Mouse (Mus musculus): ENCODE results near the gene Enpep. TPM values are rescaled to one million over a fixed set of nuclear protein-coding genes. Genes with fewer than 3 reads are reported as not detected.

Enpep gene
- polyA plus RNA-seq, 1 experiment: 0.14 TPM

DNA sequence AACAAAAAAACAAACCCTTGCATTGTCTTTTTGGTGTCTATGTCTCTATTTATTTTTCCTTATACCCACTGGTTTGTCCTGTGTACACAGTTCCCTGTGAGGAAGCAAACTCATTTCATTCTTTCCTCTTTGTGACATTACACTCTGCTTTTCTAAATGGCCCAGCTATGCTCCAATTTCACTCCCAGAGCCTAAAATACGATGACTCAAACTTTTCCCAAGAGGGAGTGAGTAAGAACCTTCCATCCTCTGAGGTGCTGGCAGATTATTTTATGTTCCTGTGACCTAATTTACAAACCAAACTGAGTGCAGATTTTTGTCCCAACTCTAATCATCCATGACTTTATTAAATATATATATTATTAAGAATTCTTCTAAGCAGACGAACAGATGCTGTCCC, 19.3 kb downstream of the Enpep start:
- Histone ChIP-seq H3K4me3 (ENCODE audit: control insufficient read depth, low read depth, low read length) (no peak overlapping the region), H3K27ac (ENCODE audit: control insufficient read depth, insufficient read depth, low read depth, low read length) (no peak overlapping the region), H3K36me3 (ENCODE audit: control insufficient read depth, insufficient read depth, low read length) (no peaks in the 10 kb centered on the region), H3K27me3 (ENCODE audit: control insufficient read depth, insufficient read depth, low read length) (no peaks in the 10 kb centered on the region), H3K4me1 (ENCODE audit: control insufficient read depth, insufficient read depth, low read length) (no peaks in the 10 kb centered on the region)
- TF ChIP-seq POLR2A (IDR thresholded peaks at IDR 0.05; ENCODE audit: control insufficient read depth, low read depth, low read length): no peak
- TF ChIP-seq CTCF (IDR thresholded peaks at IDR 0.05; ENCODE audit: control insufficient read depth, insufficient read depth, insufficient replicate concordance, low read depth, low read length): no peak

DNA sequence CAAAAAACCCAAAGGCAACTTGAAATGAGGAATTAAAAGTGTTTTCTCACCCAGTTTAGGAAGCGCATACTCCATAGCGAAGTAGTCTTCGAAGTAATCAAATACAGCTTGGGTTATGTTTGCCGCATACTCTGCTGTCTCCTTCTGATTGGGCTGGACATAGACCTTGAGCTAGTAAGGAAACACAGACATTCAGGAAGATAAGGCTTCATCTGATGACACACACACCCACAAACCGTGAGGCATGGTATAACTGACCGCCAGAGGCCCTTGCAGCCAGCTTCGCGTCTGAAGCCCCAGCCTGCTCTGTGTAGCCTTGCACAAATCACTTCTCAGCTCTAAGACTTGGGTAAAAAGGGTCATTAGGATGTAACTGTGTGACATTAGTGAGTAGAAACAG, 20.0 kb downstream of the Enpep start:
- H3K27me3 ChIP-seq (ENCODE audit: control insufficient read depth, insufficient read depth, low read length): no peaks in the 10 kb centered on the region
- TF ChIP-seq CTCF (IDR thresholded peaks at IDR 0.05; ENCODE audit: control insufficient read depth, insufficient read depth, insufficient replicate concordance, low read depth, low read length): no peak
- H3K36me3 ChIP-seq (ENCODE audit: control insufficient read depth, insufficient read depth, low read length): no peaks in the 10 kb centered on the region
- no peaks in the 10 kb centered on the region for H3K4me1 ChIP-seq (ENCODE audit: control insufficient read depth, insufficient read depth, low read length)
- no peak overlapping the region for H3K27ac ChIP-seq (ENCODE audit: control insufficient read depth, insufficient read depth, low read depth, low read length)
- no peak overlapping the region for H3K4me3 ChIP-seq (ENCODE audit: control insufficient read depth, low read depth, low read length)

DNA sequence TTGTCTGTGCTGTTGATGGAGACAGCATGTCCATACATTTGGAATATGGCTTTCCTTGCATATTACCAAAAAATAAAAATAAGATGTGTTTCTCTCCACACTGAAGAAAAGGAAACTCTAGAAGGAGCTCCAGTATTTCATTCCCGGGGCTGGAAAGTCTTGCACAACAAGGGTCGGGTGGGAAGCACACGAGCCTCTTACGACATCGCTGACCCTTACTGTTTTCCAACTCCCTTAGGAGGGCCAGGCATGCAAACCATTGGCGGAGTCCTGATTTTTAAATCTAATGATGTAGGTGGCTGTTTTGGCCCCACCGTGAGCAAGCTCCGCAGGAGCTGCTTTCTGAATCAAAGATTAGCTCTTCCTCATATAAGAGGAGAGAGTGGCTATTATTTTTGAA, 20.6 kb downstream of the Enpep start:
- no peaks in the 10 kb centered on the region for H3K36me3 ChIP-seq (ENCODE audit: control insufficient read depth, insufficient read depth, low read length)
- H3K27ac ChIP-seq (ENCODE audit: control insufficient read depth, insufficient read depth, low read depth, low read length): no peak overlapping the region
- no peaks in the 10 kb centered on the region for H3K27me3 ChIP-seq (ENCODE audit: control insufficient read depth, insufficient read depth, low read length)
- H3K4me1 ChIP-seq (ENCODE audit: control insufficient read depth, insufficient read depth, low read length): no peaks in the 10 kb centered on the region
- no peak for TF ChIP-seq POLR2A (IDR thresholded peaks at IDR 0.05; ENCODE audit: control insufficient read depth, low read depth, low read length)
- no peak for TF ChIP-seq CTCF (IDR thresholded peaks at IDR 0.05; ENCODE audit: control insufficient read depth, insufficient read depth, insufficient replicate concordance, low read depth, low read length)
- H3K4me3 ChIP-seq (ENCODE audit: control insufficient read depth, low read depth, low read length): no peak overlapping the region

DNA sequence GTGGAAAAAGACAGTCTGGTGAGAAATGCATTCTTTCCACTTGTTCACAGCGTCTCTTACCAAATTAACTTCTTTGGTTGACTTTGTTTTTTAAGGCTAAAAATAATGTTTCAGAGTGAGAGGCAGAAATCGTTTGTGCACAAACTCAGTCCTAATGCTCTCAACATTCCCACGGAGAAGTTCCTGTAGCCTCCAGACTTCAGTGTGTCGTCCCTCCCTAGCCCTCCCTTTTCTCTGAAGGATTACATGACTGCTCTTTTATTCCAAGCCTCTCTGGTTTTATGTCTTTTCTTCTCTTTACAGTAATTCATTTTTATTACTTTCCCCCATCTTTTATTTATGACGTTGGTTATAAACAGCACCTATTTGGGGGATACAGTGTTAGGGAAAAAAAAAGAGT, 22.6 kb downstream of the Enpep start:
- Histone ChIP-seq H3K27ac (ENCODE audit: control insufficient read depth, insufficient read depth, low read depth, low read length) (no peak overlapping the region), H3K4me1 (ENCODE audit: control insufficient read depth, insufficient read depth, low read length) (no peaks in the 10 kb centered on the region), H3K27me3 (ENCODE audit: control insufficient read depth, insufficient read depth, low read length) (no peaks in the 10 kb centered on the region), H3K36me3 (ENCODE audit: control insufficient read depth, insufficient read depth, low read length) (no peaks in the 10 kb centered on the region), H3K4me3 (ENCODE audit: control insufficient read depth, low read depth, low read length) (no peak overlapping the region)
- no peak for TF ChIP-seq POLR2A (IDR thresholded peaks at IDR 0.05; ENCODE audit: control insufficient read depth, low read depth, low read length)

DNA sequence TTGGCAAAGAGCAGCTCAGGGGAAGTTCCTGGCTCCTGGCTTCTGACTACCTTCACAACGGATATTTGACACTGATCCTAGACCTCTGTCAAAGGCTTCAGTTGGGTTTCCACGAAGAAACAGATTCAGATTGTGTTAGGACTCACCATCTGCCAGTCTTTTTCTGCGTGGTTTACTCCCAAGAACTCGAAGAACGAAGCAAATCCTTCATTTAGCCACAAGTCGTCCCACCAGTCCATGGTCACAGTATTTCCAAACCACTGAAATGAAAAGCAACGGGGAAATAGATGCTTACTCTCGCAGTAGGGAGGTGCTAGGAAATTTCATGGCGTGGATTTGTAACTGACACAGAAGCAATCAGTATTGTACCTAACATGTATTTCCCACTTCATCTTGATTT, 23.6 kb downstream of the Enpep start:
- Histone ChIP-seq H3K27me3 (ENCODE audit: control insufficient read depth, insufficient read depth, low read length) (no peaks in the 10 kb centered on the region), H3K27ac (ENCODE audit: control insufficient read depth, insufficient read depth, low read depth, low read length) (no peak overlapping the region), H3K4me1 (ENCODE audit: control insufficient read depth, insufficient read depth, low read length) (no peaks in the 10 kb centered on the region), H3K36me3 (ENCODE audit: control insufficient read depth, insufficient read depth, low read length) (no peaks in the 10 kb centered on the region), H3K4me3 (ENCODE audit: control insufficient read depth, low read depth, low read length) (no peak overlapping the region)
- TF ChIP-seq CTCF (IDR thresholded peaks at IDR 0.05; ENCODE audit: control insufficient read depth, insufficient read depth, insufficient replicate concordance, low read depth, low read length) (no peak), POLR2A (IDR thresholded peaks at IDR 0.05; ENCODE audit: control insufficient read depth, low read depth, low read length) (no peak)

DNA sequence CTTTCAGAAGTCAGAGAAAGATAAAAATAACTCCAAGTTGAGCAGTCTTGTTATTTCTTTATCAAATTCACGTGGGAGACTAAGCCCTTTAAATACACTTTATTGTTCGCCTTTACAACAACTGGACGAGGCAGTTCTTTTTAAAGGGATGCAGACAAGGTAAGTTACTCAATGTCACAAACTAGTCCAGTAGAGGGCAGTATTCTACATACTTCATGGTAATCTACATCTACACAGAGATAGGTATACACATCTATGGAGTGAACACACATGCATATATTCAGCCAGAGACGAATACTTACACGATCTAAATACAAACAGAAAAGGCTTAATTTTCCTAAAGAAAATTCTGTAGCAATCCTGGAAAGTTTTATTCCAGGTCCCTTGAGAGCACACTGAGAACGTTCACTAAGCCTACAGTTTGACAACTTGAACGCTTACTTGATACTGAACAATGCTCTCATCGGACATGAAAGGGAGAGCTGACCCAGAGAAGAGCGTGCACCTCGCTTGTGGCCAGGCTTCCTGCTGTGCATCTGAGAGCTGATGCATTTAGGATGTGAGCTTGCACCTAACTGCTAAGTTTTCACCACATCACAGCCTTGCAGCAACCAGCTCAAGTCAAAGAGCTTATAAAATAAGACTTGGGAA, 24.3 kb downstream of the Enpep start:
- Histone ChIP-seq H3K27ac (ENCODE audit: control insufficient read depth, insufficient read depth, low read depth, low read length) (no peak overlapping the region), H3K27me3 (ENCODE audit: control insufficient read depth, insufficient read depth, low read length) (no peaks in the 10 kb centered on the region), H3K4me1 (ENCODE audit: control insufficient read depth, insufficient read depth, low read length) (no peaks in the 10 kb centered on the region), H3K4me3 (ENCODE audit: control insufficient read depth, low read depth, low read length) (no peak overlapping the region), H3K36me3 (ENCODE audit: control insufficient read depth, insufficient read depth, low read length) (no peaks in the 10 kb centered on the region)
- TF ChIP-seq CTCF (IDR thresholded peaks at IDR 0.05; ENCODE audit: control insufficient read depth, insufficient read depth, insufficient replicate concordance, low read depth, low read length) (no peak), POLR2A (IDR thresholded peaks at IDR 0.05; ENCODE audit: control insufficient read depth, low read depth, low read length) (no peak)

DNA sequence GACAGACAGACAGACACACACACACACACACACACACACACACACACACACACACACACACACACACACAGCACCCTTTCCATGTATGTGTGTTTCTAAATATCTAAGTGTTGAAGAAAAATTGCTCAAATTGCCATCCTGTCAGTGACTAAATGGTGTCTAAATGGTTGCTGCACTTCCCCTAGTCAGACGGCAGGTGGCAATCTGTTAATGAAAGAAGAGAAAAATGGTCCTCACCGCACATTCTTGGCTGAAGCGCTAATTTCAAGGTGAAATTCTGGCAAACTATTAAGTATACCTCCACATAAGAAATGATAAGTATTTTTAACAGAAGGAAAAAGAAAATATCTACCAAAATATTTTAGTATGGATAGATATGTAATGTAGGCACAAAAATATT, 28.6 kb downstream of the Enpep start:
- no peaks in the 10 kb centered on the region for H3K4me1 ChIP-seq (ENCODE audit: control insufficient read depth, insufficient read depth, low read length)
- no peak overlapping the region for H3K27ac ChIP-seq (ENCODE audit: control insufficient read depth, insufficient read depth, low read depth, low read length)
- H3K4me3 ChIP-seq (ENCODE audit: control insufficient read depth, low read depth, low read length): no peak overlapping the region
- no peaks in the 10 kb centered on the region for H3K36me3 ChIP-seq (ENCODE audit: control insufficient read depth, insufficient read depth, low read length)
- no peaks in the 10 kb centered on the region for H3K27me3 ChIP-seq (ENCODE audit: control insufficient read depth, insufficient read depth, low read length)
- TF ChIP-seq POLR2A (IDR thresholded peaks at IDR 0.05; ENCODE audit: control insufficient read depth, low read depth, low read length) (no peak), CTCF (IDR thresholded peaks at IDR 0.05; ENCODE audit: control insufficient read depth, insufficient read depth, insufficient replicate concordance, low read depth, low read length) (no peak)

DNA sequence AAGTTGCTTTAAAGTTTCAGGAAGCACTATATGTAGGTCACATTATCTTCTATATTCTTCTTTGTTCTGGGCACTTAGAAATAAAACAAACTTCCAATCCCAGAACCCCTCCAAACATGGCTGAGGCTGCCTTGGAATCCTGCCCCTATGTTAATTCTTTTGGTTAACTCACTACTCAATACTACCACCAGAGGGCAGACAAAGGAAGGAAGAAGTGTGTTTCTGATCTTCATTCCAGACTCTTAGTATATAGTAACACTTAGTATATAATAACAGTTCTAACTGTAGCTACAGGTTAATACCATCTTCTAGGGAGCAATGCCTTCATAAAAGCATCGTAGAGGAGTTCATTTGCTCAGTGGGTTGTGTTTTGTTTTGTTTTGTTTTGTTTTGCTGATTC, 32.6 kb downstream of the Enpep start:
- Histone ChIP-seq H3K4me1 (ENCODE audit: control insufficient read depth, insufficient read depth, low read length) (no peaks in the 10 kb centered on the region), H3K27ac (ENCODE audit: control insufficient read depth, insufficient read depth, low read depth, low read length) (no peak overlapping the region), H3K4me3 (ENCODE audit: control insufficient read depth, low read depth, low read length) (no peak overlapping the region), H3K36me3 (ENCODE audit: control insufficient read depth, insufficient read depth, low read length) (no peaks in the 10 kb centered on the region), H3K27me3 (ENCODE audit: control insufficient read depth, insufficient read depth, low read length) (no peaks in the 10 kb centered on the region)
- TF ChIP-seq POLR2A (IDR thresholded peaks at IDR 0.05; ENCODE audit: control insufficient read depth, low read depth, low read length) (no peak), CTCF (IDR thresholded peaks at IDR 0.05; ENCODE audit: control insufficient read depth, insufficient read depth, insufficient replicate concordance, low read depth, low read length) (no peak)
